Mouse (Mus musculus): ENCODE measurements around the gene L3mbtl3.
A peak's percentile ranks its signal among the peaks of the same experiment; 100 is the strongest.

The L3mbtl3 gene

DNA sequence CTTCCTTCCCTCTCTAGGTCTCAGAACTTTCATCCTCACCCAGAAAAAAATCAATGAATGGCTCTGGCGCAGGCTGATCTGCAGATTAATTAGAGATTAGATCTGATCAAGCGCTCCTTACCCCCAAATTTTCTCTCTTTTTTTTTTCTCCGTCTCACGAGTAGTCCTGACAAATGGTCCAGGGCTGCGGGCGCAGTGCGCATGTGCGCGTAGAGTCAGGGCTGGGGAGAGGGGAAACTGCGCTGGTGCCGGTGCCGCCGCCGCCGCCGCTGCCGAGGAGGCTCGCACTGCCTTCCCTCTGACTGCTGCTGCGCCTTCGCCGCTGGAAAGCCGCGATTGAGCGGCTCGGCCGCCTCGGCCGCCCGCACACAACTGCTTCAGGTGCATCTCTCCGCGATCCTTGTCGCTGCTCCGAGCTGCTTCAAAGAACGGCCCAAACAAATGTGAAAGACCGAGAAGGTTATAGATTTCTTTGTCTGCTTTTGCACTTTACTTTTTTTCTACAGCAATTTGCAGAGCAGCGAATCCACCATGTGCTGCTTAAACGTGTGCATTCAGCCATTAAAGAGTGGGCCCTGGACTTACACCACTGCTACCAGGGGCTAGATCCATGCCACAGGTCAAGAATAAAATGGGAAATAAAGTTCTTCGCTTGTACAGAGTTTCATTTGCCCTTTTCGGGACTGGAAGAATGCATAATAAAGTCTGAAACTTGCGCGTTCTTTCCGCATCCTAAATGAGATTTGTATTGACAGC is at the start of gene L3mbtl3:
TSS of gene L3mbtl3 (minus strand) at position 182 of the 756 bp plus-strand sequence.
- peak; percentile 90 to 94 for DNase-seq

DNA sequence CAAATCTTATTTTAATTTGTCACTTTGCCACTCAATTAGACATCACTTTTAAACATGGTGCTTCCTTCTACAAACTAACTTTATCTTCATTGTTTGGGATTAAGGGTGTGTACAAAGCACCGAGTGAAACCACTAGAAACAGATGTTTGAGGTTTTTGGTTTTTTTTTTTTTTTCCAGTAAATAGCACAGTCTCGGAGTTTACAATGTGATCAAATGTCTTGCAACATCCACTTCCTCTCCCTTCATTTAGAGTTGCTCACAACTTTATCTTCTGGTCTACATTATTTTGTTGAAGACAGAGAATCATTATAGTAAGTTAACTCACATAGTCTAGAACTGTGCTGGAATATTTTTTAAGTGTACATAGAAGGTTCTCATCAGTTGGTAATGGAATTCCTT is 45.4 kb upstream of the L3mbtl3 start:
- DNase-seq, result no peak

GRCm38 (mm10) chr10:26388656-26389055 is 12.9 kb upstream of the L3mbtl3 start:
- DNase-seq, result no peak

- no peak for DNase-seq
Observed at GRCm38 (mm10) chr10:26377332-26377602, 1.5 kb upstream of the L3mbtl3 start.

- no peak for DNase-seq
Observed at GRCm38 (mm10) chr10:26376546-26377331, 968 bp upstream of the L3mbtl3 start.

GRCm38 (mm10) chr10:26375351-26375751 is 420 bp downstream of the L3mbtl3 start:
- no peak for DNase-seq

- peak; percentile 59 to 74 for DNase-seq
Observed at GRCm38 (mm10) chr10:26374436-26375311, 1.1 kb downstream of the L3mbtl3 start.

GRCm38 (mm10) chr10:26373951-26374435 is 1.8 kb downstream of the L3mbtl3 start:
- peak; percentile 58 to 85 for DNase-seq

DNA sequence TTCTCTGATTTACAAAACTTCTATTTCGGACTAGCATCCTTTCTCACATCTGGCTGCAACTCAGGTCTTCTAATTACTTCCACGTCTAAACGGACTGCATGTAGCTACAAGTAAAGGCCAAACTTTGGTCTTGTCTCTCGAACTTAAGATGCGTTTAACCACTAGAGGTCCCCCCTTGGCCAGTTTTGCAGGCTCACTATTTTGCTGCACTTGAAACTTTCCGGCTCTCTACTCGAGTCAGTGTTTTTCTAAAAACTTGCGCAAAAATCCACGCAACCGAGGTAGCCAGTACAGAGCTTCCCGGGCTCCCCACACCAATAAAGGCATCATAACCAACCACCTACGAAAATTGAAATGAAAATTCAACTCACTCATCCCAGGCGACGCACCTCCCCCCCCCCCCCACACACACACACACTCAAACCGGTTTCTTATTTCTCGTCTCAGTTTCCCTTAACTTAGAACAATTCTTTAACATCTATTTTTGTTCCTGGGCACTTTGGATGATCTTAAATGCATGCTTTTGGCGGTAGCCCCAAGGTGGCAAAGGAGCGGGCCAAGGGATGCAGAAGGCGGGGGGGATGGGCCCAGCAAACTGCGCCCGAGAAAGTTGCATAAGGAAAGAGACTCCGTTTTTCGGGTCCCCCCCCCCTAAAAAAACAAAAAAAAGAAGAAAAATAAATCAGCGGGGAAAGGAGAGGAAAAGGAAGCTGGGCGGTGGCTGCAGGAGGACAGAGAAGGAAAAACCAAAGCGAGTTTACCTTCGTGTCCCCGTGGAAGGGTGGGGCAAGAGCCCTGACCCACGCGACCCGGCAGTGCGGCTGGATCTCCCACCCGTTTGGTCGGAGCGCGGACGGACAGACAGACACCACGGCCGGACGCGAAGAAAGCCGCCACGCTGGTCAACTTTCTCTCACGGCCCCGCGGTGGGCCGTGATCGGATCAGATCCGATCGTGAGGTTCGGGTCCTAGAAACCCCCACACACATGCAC is 2.5 kb downstream of the L3mbtl3 start:
- peak; percentile 92 for DNase-seq

DNA sequence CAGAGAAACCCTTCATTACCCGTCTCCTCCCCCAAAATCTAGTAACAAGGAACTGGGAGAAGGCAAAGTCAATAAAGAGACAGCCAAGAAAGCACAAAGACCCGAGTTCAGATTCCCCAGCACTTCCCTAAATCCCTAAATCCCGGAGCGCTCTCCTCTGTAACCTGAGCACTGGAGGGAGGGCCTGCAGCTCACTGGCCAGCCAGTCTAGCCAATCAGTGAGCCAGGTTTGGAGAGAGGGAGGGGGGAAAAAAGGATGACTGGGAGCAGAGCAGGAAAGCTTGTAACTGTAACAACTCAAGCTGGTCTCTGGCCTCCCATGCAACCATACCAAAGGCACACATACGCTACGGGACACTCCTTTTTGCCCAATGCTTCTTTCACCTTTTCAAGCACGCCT is 4.4 kb downstream of the L3mbtl3 start:
- DNase-seq, result peak; percentile 5 to 36

DNA sequence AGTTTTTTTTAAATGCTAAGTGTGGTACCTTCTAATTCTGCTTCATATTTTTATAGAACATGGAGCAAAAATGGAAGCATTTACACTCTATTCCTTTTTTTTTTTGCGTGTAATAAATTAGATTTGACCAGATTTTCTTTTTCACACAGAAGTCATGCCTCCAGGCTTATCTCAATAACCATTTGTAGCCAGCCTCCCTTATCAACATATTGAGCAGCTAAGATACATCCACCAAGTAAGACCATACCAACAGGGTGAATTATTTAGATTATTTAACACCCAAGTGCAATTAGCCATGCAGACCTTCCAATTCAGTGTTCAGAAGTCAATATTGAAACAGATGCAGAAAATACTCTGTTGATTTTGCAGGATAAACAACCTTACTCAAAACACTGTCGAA is 10.8 kb downstream of the L3mbtl3 start:
- DNase-seq, result no peak

DNA sequence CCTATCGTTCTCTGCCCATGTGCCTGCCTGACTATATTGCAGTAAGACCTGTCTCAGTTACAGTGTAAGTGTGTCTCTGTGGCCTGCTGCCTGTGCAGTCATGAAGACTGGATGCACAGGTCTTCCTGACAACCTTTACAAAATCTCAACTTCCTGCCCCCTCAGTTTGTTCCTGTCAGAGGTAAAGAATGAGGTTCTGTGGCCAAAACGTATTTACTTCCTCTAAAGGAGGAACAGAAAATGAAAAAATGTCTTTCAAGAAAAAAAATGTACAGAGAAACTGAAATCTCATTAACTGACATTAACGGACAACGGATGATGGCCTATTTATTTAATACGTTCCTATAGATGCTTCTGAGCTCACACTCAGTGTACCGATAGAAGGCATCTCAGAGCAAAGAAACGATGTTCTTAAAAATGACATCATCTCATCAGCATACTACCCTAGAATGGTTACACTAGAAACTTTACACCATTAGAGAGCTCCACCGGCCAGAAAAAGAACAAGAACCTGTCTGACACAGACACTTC is 11.4 kb downstream of the L3mbtl3 start:
- no peak for DNase-seq

GRCm38 (mm10) chr10:26363605-26364004 is 12.2 kb downstream of the L3mbtl3 start:
- no peak for DNase-seq

DNA sequence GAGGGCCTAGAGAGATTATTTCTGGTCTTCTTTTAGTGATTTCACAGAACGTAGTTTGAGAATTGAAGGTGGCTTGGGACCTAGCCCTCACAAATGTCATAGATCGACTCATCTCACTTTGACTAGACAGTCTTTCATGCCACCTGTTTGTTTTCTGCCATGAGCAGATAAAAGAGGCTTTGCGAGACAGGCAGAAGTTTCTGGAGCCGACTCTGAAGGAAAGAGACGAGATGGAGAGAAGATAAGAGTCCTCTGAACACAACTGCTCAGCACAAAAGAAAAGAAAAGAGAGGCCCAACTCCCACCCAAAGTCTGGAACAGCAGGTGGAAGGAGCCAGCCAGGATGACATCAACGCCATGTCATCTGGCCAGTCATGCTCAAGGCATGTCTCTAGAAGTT is 17.0 kb downstream of the L3mbtl3 start:
- DNase-seq, result no peak

DNA sequence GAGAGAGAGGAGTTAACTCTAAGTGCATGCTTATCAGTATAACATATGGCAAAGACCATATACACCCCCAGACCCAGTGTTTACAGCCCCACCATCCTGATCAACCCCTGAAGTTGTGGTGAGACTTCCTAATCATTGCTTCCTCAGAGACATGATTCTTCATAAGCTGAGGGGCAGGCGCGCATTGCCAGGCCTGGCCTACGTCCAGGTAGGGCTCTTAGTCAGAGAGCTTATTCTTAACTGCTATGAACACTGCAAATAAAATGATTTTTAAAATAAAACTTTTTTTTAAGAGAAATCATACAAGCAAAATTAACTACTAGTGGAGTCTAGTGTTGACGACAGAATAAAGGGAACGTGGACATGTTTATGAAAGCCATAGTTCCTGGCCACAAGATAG is 17.5 kb downstream of the L3mbtl3 start:
- no peak for DNase-seq

DNA sequence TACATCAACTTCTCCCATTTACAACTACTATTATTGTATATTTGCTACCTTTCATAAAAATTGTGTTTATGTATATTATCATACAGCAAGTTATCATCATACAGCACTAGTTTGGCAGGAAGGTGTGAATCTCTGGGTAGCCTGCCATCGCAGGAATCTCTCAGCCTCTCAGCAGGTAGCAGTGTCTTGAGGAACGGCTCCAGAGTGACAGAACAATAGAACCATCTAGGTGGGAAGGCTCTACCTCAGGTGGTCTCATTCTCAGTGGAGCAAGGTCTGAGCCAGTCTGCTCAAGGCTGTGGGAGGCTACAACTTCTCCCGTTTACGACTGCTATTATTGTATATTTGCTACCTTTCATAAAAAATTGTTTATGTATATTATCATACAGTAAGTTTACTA is 22.0 kb downstream of the L3mbtl3 start:
- no peak for DNase-seq

DNA sequence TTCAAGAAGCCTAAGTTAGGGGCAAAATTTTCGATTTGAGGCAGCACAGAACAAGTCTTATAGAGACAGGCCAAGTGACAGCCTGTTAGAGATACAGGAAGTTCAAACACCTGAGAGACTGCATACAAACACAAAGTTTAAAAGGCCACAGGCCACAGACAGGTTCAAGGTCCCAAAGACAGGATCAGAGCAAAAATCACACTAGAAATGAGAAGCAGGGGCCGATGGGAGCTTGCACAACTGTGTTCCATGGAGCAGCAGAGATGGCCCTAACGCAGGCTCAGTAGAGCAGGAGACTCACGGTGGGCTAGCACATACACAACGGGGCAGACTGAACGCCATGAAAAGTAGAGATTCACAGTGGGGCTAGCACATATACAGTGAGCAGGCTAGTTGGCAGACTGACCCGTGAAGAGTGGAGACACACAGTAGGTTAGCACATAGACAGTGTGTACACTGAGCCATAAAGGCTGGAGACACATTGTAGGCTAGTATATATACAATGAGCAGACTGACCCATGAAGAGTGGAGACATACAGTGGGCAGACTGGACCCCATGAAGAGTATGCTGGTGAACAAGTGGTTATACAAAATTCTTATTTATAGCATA is 24.5 kb downstream of the L3mbtl3 start:
- no peak for DNase-seq

DNA sequence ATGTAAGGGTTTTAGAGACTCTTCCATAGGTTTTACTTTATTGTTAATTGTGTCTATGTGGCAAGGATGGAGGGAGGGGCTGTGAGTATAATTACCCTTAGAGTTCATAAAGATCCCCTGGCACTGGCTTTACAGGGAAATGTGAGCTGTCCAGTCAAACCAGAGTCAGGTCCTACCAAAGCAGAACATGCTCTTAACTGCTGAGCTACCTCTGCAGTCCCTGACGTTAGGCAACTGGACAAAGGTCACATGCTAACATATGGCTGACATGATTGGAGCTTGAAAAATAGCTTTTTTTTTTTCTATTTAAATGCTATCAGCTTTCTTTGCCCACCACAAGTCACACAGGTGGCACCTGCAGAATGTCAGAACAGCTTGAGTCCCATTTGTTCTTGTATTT is 25.6 kb downstream of the L3mbtl3 start:
- no peak for DNase-seq

- no peak for DNase-seq
Observed at GRCm38 (mm10) chr10:26347614-26348013, 28.2 kb downstream of the L3mbtl3 start.

DNA sequence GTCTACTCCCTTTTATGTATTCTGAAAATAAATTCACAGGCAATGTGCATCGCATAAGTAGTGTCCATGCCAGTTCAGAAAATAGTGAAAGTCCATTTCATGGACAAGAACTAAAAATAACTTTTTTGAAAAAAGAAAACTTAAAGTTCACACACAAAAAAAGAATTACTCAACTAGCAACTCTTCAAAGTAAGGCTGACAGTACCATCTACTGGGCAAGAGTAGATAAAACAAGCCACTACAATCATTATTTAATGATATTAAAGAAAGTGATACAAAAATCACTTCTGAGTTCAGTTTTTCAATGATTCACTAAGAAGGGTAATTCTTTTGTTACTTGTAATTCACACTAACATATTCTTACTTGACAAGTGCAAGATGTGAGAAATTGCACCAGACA is 29.9 kb downstream of the L3mbtl3 start:
- no peak for DNase-seq

- no peak for DNase-seq
Observed at GRCm38 (mm10) chr10:26337896-26338503, 37.8 kb downstream of the L3mbtl3 start.
